Mouse (Mus musculus) brain, embryonic 14.5 days (tissue): ENCODE data around the gene Rfc2.

Experiments used
- CTCF ChIP-seq: fragments of 200-500 bp; IDR thresholded peaks from 2 replicates; pipeline ENCODE4 v1.5.1; 2012; ENCODE audit warnings: inconsistent platforms, mild to moderate bottlenecking, moderate library complexity, borderline replicate concordance; ENCODE audit not compliant: insufficient read depth, insufficient read length; ENCODE audit errors: extremely low read depth
- POLR2A ChIP-seq: fragments of 200-500 bp; IDR thresholded peaks from 2 replicates; pipeline ENCODE4 v1.6.1; 2012; ENCODE audit warnings: mild to moderate bottlenecking, inconsistent platforms, borderline replicate concordance; ENCODE audit not compliant: poor library complexity, insufficient read depth, insufficient read length, severe bottlenecking; ENCODE audit errors: extremely low read depth

DNA sequence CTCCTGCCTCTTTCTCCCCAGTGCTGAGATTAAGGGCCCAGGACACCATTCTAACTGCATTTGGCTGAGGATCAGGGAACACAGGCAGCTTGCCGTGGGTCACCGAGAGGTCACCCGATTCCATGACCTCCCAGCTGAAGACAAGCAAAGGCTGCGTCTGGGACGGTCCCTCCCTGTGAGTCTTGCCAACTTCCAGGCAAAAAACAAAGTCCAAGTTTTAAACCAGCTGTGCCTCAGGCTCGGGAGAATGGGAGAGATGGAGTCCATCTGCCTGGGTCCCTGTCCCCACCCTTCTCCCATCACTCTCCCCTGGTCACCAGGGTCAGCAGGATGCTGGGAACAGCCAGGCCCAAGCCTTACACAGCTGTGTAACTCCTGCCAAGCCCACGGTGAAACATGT is 39.5 kb upstream of the Rfc2 start:
- TF ChIP-seq POLR2A (no peak), CTCF (no peak)
